Mouse (Mus musculus): ENCODE results near the gene Efcab8.

The Efcab8 gene

GRCm38 (mm10) chr2:153827171-153827830 lies 47.6 kb downstream of the Efcab8 start:
- peak; percentile 81 to 82 for DNase-seq

GRCm38 (mm10) chr2:153828704-153829103 lies 49.0 kb downstream of the Efcab8 start:
- DNase-seq, result no peak

DNA sequence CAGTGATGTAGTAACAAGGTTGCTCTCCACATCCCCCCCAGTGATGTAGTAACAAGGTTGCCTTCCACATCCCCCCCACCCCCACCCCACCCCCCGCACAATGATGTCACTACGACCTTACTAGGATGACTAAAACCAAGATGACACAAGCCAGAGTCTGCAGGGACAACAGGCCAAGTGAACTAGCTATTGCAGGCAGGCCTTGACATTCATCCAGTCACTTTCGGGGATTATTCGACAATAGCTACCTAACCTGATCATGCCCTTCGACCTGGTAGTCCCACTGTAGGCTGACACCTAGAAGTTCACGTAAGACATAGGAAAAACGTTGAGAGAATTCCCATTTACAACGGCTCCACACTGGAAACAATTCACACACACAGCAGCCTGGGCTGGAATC lies 53.6 kb downstream of the Efcab8 start:
- no peak for DNase-seq

GRCm38 (mm10) chr2:153842854-153843253 lies 63.1 kb downstream of the Efcab8 start:
- DNase-seq, result peak; percentile 51 to 57

- DNase-seq, result no peak
Observed at GRCm38 (mm10) chr2:153848389-153848788, 68.7 kb downstream of the Efcab8 start.

GRCm38 (mm10) chr2:153850351-153851029 lies 70.8 kb downstream of the Efcab8 start:
- DNase-seq, result peak in 1 of 2 experiments; percentile 55

DNA sequence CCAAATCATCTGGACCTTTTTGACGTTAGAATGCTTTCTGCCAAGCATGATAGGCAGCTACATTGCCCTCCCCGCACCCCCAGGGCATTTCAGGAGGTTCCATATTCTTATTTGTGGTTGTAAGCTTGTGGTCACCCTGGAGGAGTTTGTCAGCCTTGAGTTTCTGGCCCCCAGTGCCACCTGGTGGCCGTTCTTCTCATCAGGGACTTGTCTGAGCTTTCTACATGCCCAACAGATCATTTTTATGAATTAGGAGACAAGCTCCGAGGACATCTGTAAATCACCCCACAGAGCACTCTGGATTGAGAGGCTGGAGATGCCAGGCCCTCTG lies 71.3 kb downstream of the Efcab8 start:
- DNase-seq, result peak; percentile 86 to 91

DNA sequence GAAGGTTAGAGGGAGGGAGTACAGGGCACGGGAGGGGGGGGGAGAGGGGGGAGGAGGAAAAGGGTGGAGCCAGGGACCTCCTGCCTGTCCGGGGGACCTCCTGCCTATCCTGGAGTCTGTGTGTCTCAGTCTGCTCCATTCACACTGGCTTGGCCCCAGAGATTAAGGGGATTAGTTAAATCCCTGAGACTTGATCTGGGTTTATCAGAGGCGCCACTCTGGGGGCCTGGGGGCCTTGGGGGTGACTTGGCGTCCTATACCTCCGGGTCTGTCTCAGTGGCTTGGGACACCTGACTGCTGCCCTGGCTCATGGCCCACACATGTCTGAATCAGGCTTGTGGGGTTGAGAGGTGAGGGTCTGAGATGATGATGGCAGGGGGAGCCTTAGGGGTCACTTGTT lies 73.8 kb downstream of the Efcab8 start:
- no peak for DNase-seq

DNA sequence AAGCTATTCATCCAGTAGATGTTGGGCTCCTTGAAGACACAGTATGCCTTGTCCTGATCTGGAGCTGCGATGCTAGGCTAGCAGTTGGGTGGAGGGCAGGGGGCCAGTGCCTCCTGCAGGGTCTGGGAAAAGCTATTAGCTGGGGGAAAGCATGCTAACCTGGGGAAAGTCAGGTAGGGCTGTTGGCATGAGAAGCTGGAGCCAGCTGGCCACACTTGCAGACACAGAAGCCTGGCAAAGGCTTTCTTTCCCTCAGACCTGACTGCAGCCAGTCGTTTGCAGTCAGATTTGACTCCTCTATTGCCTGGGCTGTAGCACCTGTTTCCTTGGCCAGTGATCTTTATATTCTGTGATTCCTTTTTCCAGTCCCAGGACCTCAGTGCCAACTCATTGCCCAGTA lies 79.8 kb downstream of the Efcab8 start:
- DNase-seq, result peak; percentile 81 to 87

DNA sequence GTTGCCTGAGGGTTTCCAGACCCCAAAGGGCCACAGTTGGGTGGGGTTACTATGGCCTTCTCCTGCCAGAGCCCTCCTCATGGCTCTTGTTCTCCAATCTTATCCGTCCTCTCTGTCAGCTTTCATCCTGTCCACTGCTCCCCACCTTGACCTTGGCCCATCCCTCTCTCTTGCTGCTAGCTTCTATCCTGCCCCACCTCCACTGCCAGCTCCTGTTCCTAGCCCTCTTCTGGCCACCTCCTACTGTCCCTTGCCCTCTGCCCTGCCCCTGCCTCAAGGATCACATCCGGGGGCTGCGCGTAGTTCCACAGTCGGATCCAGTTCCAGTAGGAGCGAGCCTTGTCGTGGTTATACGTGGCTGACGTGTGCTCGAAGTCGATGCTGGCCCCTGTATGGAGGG lies 80.6 kb downstream of the Efcab8 start:
- DNase-seq, result no peak

DNA sequence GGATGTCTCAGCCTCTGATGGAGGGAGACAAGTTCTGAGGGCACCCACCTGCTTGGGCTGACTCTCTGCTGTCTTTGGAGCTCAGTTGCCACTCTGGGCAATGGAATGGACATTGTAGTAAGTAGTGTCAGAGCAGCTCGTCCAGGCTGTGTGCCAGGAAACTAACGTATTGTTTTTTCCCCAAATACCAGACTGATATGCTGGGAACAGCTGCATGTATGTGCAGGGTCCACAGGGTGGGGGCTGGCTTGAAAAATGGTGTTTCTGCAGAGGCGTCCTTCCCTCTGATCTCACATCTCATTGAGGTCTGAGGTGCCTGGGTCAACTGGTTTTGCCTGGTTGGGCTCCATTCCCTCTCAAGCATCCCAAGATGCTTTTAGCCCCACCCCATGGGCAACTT lies 81.0 kb downstream of the Efcab8 start:
- no peak for DNase-seq

- DNase-seq, result no peak
Observed at GRCm38 (mm10) chr2:153861960-153862359, 82.2 kb downstream of the Efcab8 start.

GRCm38 (mm10) chr2:153870984-153871383 lies 91.3 kb downstream of the Efcab8 start, which contains the start of gene Sun5:
Sun5 (minus strand) TSS chr2:153871084.
- DNase-seq, result no peak

DNA sequence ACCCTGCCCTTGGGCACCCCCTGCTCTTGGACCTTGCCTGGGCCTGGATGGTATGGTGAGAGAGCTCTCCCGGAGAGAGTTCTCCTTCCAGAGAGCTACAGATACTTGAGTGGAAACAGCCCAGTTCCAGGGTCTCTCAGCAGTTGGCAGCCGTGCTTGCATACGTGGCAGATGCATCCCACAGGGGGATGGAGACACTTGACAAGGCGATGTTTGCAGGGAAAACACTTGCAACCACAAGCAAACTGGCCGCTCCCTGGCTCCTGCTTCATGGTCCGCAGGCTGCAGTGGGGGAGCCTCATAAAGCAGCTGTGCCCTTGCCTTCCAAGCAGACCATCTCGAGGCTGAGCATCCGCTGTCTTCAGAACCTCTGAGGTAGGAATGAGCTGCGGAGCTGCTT lies 95.0 kb downstream of the Efcab8 start, which contains the start of gene Bpifb2:
Gene Bpifb2 (plus strand): TSS at position 301 of the 400 bp plus-strand sequence.
- DNase-seq, result no peak
